Mouse (Mus musculus) liver, adult 2 months (tissue): ENCODE data around the gene Cacnb4. TPM values are rescaled to one million over a fixed set of nuclear protein-coding genes. Genes with fewer than 3 reads are reported as not detected.

ENCODE experiments used
- DNase-seq: peaks from one replicate; pipeline ENCODE4 v3.0.0-alpha.2; 2011; ENCODE audit warnings: low read depth, low spot score; ENCODE audit errors: extremely low read depth
- H3K27ac ChIP-seq: fragments of 200-500 bp; replicated peaks from 2 replicates; pipeline ENCODE4 v1.5.1; 2012; ENCODE audit warnings: low read depth, mild to moderate bottlenecking, control low read depth, inconsistent platforms, low read length; ENCODE audit not compliant: insufficient read depth
- H3K27me3 ChIP-seq: fragments of 200-500 bp; 2 replicates; pipeline ENCODE4 v1.6.1; 2012; ENCODE audit warnings: mild to moderate bottlenecking, moderate library complexity, low read length, inconsistent platforms; ENCODE audit not compliant: control insufficient read depth, insufficient read depth
- H3K36me3 ChIP-seq: fragments of 200-500 bp; 2 replicates; pipeline ENCODE4 v1.6.1; 2012; ENCODE audit warnings: low read length, inconsistent platforms; ENCODE audit not compliant: control insufficient read depth, insufficient read depth
- H3K4me1 ChIP-seq: fragments of 200-500 bp; 2 replicates; pipeline ENCODE4 v1.6.1; 2011; ENCODE audit warnings: low read length; ENCODE audit not compliant: control insufficient read depth, insufficient read depth
- H3K4me3 ChIP-seq: fragments of 200-500 bp; 2 replicates; pipeline ENCODE4 v1.5.1; 2011; ENCODE audit warnings: low read depth, mild to moderate bottlenecking, control low read depth, low read length, moderate library complexity; ENCODE audit not compliant: insufficient read depth
- H3K79me2 ChIP-seq: fragments of 200-500 bp; 2 replicates; pipeline ENCODE4 v1.6.1; 2012; ENCODE audit warnings: inconsistent platforms, mild to moderate bottlenecking, low read length, moderate library complexity; ENCODE audit not compliant: control insufficient read depth, insufficient read depth
- H3K9ac ChIP-seq: fragments of 200-500 bp; 2 replicates; pipeline ENCODE4 v1.6.1; 2012; ENCODE audit warnings: low read depth, mild to moderate bottlenecking, control low read depth, inconsistent platforms, low read length
- CTCF ChIP-seq: fragments of 200-500 bp; IDR thresholded peaks from 2 replicates; pipeline ENCODE4 v1.5.1; 2011; ENCODE audit warnings: low read depth, low read length, control low read depth
- POLR2A ChIP-seq: fragments of 200-500 bp; IDR thresholded peaks from 2 replicates; pipeline ENCODE4 v1.6.1; 2011; ENCODE audit warnings: low read length, control low read depth; ENCODE audit not compliant: insufficient read depth; ENCODE audit errors: extremely low read depth
- WGBS: fragments of 180-500 bp; shearing (Covaris S2); methylation state at CpG from one replicate; pipeline ENCODE4 v1.1.7; 2018; 5-methylcytosine and 5-hydroxymethylcytosine counted together
- polyA plus RNA-seq: library from polyadenylated mRNA; depleted of rRNA; stranded (reverse); fragments of >200 nt; gene quantifications from 2 replicates; pipeline ENCODE4 v1.2.3, GENCODE M21; 2012
- total RNA-seq: library from RNA; depleted of rRNA; stranded (reverse); fragments of >200 nt; gene quantifications from 2 replicates; pipeline ENCODE4 v1.2.3, GENCODE M21; 2014

Gene Cacnb4
- total and polyA plus RNA-seq, 2 experiments, result 0.01 TPM; not detected in 1

DNA sequence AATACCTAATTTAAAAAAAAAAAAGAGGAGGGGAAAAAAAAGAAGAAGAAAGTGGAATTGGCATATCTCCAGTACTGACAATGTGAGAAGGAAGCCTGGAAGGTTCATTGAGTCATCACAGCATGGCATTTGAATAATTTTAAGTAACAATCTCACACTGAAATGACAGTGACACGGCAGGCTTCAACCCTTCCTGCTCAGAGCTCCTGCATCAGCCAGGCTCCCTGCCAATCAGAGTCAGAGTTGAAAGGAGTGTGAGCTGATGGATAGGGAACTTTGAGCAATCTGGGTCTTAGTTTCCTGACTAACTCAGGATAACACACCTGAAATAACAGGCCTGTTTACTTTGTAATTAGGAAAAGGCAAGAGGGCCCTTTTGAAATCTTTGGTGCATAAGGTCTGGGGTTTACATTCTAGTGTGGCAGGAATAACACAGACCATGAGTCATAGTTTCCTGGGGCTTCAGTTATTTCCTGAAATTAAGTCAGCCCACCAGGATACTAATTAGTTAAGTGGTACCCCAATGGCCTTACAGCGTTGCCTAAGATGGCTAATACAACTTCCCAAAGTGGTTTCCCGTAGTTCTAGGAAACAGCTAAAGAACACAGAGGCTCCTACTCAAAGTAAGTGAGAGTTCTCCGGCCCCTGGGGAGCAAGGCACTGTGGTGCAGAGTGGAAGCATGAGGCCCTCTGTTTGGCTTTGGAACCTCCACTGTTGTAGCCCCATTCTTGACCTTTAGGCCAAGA is 204.9 kb downstream of the Cacnb4 start:
- Histone ChIP-seq H3K9ac (no peak overlapping the region), H3K79me2 (no peaks in the 10 kb centered on the region), H3K36me3 (no peaks in the 10 kb centered on the region), H3K4me1 (peaks cover 2% of the 10 kb centered on the region; the same call in 1 of the 2 replicates), H3K4me3 (no peak overlapping the region), H3K27ac (no peak overlapping the region), H3K27me3 (no peaks in the 10 kb centered on the region)
- DNase-seq, result peak; percentile 42
- 70% methylated on average over 4 of the region's 4 CpGs for WGBS
- TF ChIP-seq CTCF (no peak), POLR2A (no peak)

DNA sequence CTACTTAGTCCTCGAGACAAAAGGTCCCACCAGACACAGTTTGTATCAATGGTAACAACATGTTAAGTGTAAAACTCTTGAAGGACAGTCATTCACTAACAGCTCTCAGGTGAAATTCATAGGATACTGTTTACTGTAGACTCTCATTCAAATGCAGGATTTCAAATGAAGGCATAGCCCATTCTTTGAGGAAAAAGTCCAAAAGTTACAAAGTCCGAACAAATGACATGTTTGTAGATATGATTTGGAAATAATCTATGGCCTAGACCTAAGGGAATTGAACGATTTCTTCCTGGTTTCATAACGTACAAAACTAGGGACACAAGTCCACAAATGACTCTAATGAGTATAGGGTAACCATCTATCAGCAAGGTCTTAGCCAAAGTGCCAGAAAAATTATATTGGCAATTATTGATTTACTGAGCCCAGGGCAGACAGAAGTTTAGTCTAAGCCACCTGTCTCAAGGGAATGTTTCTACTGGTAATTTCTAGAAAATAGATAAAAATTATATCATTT is 206.5 kb downstream of the Cacnb4 start:
- Histone ChIP-seq H3K27ac (no peak overlapping the region), H3K27me3 (no peaks in the 10 kb centered on the region), H3K36me3 (no peaks in the 10 kb centered on the region), H3K4me3 (no peak overlapping the region), H3K9ac (no peak overlapping the region), H3K4me1 (peaks cover 2% of the 10 kb centered on the region; the same call in 1 of the 2 replicates), H3K79me2 (no peaks in the 10 kb centered on the region)
- WGBS, result 28% methylated on average over 4 of the region's 4 CpGs
- TF ChIP-seq POLR2A (no peak), CTCF (no peak)
- peak; percentile 57 for DNase-seq

DNA sequence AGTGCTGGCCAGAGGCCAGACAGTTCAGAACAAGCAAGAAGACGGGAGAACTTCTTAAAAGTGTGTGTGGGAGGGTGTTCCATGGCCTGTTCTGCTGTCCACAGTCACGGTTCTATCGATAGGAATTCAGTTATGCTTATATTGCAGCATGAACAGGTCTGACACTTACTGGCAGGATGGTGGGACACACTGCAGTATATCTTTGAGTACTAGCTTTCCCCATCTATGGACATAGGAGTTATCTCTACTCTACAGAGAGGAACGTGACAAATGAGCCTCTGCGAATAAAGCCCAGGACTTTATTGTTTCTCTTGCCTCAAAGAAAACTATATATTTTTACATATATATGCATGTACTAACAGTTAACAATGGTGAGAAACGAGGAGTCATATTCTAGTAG is 209.0 kb downstream of the Cacnb4 start:
- H3K4me1 ChIP-seq, result peaks cover 2% of the 10 kb centered on the region; the same call in 1 of the 2 replicates
- no peak overlapping the region for H3K9ac ChIP-seq
- TF ChIP-seq POLR2A (no peak), CTCF (no peak)
- H3K79me2 ChIP-seq, result no peaks in the 10 kb centered on the region
- no peaks in the 10 kb centered on the region for H3K27me3 ChIP-seq
- WGBS, result 88% methylated on average over 6 of the region's 6 CpGs
- H3K27ac ChIP-seq, result no peak overlapping the region
- H3K4me3 ChIP-seq, result no peak overlapping the region
- no peaks in the 10 kb centered on the region for H3K36me3 ChIP-seq
- no peak for DNase-seq

DNA sequence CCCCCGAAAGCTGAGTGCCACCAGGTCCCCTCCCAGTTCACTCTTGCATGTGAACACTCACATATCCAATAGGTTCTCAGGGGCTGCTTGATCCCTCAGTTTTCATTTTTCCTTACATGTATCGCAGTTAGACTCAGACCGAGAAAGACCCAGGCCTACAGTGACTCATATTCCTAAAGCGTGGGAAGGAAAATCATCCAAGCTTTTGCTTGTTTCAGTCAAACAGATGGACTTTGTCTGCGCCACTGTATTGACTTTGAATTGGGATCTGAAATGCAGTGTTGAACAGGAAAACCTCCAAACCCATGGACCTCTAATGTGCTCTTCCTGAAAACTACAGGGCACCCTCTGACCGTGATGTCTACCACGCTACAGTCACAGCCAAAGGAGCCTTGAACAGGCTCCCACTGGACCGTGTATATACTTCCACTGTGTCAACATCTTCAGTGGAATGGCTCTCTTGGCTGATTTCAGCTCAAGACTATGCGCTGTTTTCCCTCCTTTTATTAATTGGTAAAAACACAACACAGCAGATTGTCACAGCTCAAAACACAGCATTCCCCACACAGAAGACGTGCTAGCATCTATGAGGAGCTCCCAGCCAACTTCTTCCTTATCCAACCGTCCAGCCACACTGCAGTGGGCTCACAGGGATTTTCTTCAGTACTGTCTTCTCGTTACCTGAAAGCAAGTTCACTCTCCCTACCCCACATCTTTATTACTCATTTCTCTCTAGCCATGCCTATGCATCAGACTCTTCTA is 215.2 kb downstream of the Cacnb4 start:
- TF ChIP-seq CTCF (no peak), POLR2A (no peak)
- Histone ChIP-seq H3K27me3 (no peaks in the 10 kb centered on the region), H3K36me3 (no peaks in the 10 kb centered on the region), H3K27ac (no peak overlapping the region), H3K4me3 (no peak overlapping the region), H3K4me1 (no peaks in the 10 kb centered on the region), H3K9ac (no peak overlapping the region), H3K79me2 (no peaks in the 10 kb centered on the region)
- WGBS, result 85% methylated on average over 12 of the region's 12 CpGs
- no peak for DNase-seq

DNA sequence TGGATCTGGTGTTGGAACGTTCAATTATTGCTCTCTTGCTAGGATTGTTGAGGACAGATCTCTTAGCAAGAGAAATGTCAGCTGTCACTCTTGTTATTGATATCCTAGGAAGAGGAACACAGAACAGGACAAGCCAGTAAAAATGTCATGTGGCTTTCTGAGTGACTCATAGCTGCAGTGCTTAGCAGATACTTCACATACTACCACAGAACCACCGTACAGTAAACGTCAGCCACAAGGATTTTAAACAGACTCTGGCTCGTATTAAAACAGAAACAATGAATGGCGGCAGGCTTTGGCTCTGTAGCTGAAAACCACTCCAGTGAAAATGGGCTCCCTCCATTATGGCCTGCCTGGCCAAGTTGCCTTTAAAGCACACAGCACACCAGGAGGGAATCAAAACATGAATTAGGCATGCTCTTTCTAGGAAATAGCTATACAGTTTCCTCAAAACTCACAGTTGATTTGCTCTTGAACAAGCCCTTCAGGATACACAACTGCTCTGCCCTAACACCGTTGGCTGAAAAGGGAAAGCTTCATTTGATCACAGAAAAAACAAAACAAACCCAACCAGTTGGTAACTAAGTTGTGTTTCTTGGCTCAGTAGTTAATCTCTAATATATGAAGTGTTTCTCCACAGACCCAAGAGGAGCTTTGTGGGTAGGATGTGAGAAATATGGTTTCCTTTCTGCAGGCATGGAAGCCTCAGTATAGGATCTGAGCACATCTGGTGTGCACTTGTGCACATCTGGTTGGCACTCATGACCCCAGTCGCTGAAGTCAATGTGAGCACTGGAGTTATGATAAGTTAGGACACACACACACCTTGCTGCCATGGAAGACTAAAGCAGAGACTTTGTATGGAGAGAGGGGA is 220.8 kb downstream of the Cacnb4 start:
- Histone ChIP-seq H3K4me3 (no peak overlapping the region), H3K4me1 (no peaks in the 10 kb centered on the region), H3K79me2 (no peaks in the 10 kb centered on the region), H3K9ac (no peak overlapping the region), H3K27me3 (no peaks in the 10 kb centered on the region), H3K27ac (no peak overlapping the region), H3K36me3 (no peaks in the 10 kb centered on the region)
- no peak for TF ChIP-seq POLR2A
- TF ChIP-seq CTCF, result no peak
- 86% methylated on average over 7 of the region's 7 CpGs for WGBS
- no peak for DNase-seq
